Mouse (Mus musculus): ENCODE measurements at regions not wholly inside any gene's neighbourhood (a gene's known extent, or its start where the extent isn't known, plus 50 kb on each side); places are given as distances from the start of the nearest gene placed in this dataset.

DNA sequence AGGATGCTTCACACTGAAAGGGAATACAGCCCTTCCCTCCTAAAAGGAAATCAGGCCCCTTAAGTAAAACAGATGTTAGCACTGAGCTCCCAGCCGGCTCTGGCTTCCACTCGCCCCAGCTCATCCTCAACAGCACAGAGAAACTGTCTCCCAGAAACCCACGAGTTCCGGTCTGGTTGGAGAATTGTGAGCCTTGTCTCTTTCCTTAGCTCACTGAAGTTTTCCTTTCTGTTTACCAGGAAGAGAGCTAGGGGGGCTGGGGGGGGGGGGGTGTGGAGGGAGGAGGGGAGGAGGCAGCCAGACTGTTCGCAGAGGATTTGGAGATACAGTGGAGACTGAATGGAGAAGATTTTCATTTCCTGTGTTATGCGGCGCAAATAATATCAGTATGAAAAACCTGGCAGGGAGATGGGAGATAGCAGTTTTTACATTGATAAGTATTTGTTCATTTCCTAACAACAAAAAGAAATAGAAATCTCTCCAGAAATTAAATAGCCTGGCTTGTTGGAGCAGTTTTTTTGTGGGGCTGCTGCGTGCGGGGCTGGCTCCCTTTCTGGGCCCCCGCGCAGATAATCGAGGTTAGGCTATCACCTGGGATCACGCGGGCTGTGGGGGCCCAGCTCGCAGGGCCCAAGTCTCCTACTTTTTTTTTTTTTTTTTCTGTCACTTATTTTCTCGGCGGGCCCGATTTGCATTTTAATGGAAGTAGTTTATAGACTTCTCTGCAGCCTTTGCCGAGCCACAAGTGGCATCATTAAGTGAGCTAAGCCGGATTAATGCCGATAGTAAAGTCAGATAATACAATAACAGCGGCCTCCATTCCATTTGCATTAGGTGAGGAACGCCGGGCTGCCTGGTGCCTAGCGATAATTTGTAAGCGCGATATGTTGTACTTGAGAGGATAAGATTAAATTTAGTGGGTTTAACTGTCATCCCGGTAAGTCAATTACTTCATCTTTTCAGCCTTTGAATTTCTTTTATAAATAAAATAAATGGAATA is 235.5 kb downstream of the Insig2 start:
- DNase-seq (ENCODE audit: low spot score in 2 of 2) = peak; percentile 35 to 48
- intact Hi-C loops (cut with DNase I) = no loop called here

- intact Hi-C loops (cut with DNase I) = no loop called here
- peak in 1 of 2 experiments; percentile 5 for DNase-seq (ENCODE audit: low spot score in 2 of 2)
Measured at GRCm38 (mm10) chr1:121111776-121112344, 220.5 kb downstream of the Insig2 start.

DNA sequence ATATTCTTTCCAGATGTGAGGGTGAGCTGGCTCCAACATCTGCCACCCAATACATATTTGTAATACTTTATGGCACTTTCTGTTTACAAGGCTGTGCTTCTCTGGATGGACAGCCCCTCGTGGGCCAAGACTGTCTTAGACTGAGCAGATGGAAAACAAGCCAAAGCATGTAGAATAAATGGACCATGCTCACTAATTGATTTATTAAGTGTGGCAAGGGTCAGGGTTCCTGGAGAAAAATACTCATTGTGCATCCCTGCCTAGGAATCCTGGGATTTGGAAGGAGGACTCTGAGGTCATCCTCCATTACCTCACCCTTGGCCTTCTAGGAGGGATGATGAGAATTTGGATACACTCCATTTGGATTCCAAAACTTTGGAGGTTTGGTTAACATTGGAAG is 219.9 kb downstream of the Insig2 start:
- DNase-seq (ENCODE audit: low spot score in 2 of 2) = no peak
- intact Hi-C loops (cut with DNase I) = no loop called here

- intact Hi-C loops (cut with DNase I) = no loop called here
- DNase-seq (ENCODE audit: low spot score in 2 of 2) = no peak
Measured at GRCm38 (mm10) chr1:121116626-121117025, 215.8 kb downstream of the Insig2 start.

DNA sequence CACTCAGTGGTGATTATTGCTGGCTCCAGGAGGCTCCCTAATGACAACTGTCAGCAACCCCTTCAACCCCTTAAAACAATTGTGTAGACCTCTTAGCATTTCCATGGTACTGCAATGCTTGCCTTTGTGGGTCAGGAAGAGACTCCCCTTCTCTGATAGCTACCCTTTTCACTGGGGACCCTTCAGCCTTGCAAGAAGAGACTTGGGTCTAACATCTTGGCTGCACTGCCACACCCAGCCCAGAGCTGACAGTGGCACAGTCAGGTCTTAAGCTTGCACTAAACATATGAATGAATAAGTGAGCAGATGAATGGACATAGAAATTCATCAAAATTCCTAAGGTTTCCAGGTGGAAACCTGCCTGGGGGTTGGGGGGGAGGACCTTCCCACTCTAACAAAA is 209.0 kb downstream of the Insig2 start:
- intact Hi-C loops (cut with DNase I) = no loop called here
- DNase-seq (ENCODE audit: low spot score in 2 of 2) = no peak

- no peak for DNase-seq (ENCODE audit: low spot score in 2 of 2)
- intact Hi-C loops (cut with DNase I) = no loop called here
Measured at GRCm38 (mm10) chr1:121136284-121136683, 196.1 kb downstream of the Insig2 start.

DNA sequence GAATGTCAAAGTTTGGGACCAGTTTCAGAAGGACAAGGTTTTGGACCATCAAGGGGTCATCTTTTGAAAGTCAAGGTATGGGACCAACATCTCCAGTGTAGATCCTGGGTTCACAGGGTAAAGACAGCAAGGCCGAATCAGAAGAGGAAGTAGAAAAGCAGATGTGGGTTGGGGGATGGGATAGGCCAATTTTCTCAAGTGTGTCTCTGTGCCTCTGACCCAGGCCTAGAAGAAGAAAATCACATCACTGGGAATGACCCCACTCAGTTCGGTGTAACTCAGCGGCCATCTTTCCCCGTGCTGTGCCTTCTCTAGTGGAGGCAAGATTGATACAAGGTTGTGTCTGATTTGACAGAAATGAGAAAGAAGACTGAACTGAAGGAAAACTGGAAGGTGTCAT is 195.5 kb downstream of the Insig2 start:
- intact Hi-C loops (cut with DNase I) = no loop called here
- no peak for DNase-seq (ENCODE audit: low spot score in 2 of 2)

- no peak for DNase-seq (ENCODE audit: low spot score in 2 of 2)
- intact Hi-C loops (cut with DNase I) = no loop called here
Measured at GRCm38 (mm10) chr1:121144981-121145380, 187.4 kb downstream of the Insig2 start.

DNA sequence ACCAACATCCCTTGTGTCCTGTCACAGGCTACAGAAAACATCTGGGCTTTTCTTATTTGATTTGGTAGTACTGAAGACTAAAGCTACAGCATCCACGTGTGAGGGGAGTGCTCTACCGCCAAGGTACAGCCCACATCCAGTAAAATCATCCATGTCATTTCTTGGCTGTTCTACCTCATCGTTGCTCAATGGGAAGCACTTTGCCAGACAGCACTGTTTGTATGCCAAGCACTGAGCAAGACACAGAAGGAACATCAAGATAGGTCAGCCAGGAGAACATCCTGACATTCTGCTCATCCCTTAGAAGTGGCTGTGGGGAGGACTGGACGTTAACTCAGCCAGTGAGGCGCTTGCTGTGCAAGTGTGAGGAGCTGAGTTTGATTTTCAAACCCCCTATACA is 178.9 kb downstream of the Insig2 start:
- intact Hi-C loops (cut with DNase I) = no loop called here
- DNase-seq (ENCODE audit: low spot score in 2 of 2) = no peak

DNA sequence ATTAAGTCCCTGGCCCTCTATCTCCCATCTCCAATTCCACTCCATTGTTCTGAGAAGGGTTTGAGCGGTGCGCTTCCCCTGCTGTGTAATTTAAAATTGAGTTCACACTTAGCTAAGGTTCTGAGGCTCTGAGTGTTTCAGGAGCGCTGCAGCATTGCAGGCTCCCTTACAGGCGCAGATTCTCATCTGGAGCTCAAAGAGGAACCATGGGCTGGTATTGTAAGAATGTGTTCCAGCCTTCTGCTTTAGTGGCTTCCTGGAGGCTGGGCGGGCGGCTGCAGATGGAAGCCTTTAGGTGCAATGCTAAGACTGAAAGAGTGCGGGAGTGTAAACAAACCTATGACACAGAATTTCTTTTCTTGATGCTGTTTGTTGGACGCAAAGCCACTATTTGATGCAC is 177.8 kb downstream of the Insig2 start:
- DNase-seq (ENCODE audit: low spot score in 2 of 2) = no peak
- intact Hi-C loops (cut with DNase I) = no loop called here

GRCm38 (mm10) chr1:121168651-121169050 is 163.7 kb downstream of the Insig2 start:
- DNase-seq (ENCODE audit: low spot score in 2 of 2) = no peak
- intact Hi-C loops (cut with DNase I) = no loop called here

- no peak for DNase-seq (ENCODE audit: low spot score in 2 of 2)
- intact Hi-C loops (cut with DNase I) = no loop called here
Measured at GRCm38 (mm10) chr1:121176541-121176940, 155.8 kb downstream of the Insig2 start.

GRCm38 (mm10) chr1:121177136-121177907 is 155.1 kb downstream of the Insig2 start:
- no peak for DNase-seq (ENCODE audit: low spot score in 2 of 2)
- intact Hi-C loops (cut with DNase I) = no loop called here

- no peak for DNase-seq (ENCODE audit: low spot score in 2 of 2)
- intact Hi-C loops (cut with DNase I) = no loop called here
Measured at GRCm38 (mm10) chr1:121177908-121178311, 154.5 kb downstream of the Insig2 start.

DNA sequence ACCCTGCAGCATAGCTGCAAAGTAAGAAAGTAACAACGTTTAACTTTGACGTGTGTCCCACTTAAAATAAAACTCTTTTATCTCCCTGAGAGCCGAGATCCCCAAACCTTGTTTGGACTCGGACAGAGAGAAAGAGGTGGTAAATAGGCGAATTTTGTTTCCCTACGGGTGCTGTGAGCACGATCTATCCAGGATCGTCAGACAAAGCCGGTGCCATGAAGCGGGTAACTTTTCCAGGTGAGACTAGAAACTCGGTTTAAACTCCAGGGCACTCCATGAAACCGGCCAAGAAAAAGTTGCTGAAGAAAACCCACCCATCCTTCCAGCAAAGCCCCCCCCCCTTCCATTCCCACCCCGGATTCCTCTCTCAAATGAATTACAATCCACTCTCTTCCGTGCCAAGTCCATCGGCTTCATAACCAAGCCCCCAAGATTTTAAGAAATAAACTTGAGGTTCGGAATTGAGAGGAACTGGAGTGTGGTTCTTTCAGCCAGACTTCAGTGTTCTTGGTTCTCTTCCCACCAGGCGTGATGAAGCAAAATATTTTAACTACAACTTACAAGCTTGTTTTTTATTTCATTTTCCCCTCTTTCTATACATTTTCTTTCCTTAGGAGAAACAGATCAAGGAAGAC is 153.7 kb downstream of the Insig2 start:
- DNase-seq (ENCODE audit: low spot score in 2 of 2) = no peak
- intact Hi-C loops (cut with DNase I) = no loop called here

DNA sequence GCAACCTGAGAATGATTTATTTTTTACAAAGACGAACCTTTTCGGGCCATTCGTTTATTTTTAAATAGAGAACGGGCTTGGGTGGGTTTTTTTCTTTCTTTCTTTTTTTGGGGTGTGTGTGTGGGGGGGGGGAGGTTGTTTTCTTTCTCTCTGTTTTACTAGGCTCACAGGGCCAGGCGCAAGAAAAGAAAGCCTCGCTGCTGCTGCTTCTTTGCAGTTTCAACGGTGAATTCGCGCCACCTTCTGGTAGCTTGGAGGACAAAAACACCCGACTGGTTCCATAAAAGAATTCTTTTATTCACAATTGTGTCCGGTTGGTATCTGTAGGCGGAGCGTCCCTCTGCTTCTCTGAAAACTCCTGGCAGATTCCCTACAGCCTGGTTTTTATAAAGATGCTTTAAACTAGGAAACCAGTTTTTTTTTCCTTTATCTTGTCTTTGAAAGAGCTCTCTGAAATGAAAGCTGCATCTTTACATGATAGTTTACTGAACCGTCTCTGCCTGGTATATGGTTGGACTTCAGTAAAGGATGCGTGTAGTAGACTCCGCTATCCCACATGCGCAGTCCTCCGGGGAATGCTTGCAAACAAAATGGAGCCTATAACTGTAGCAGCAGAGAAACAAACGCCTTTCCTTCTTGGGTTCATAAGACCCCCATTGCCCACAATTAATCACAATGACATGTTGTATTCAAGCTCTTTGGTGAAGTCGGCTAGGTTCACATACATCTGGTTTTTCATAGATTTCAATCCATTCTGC is 151.9 kb downstream of the Insig2 start:
- intact Hi-C loops (cut with DNase I) = loop anchor here (2.0 to 5.0 kb wide), 3 partner anchors 222 to 594 kb away; no protein-coding TSS in a partner anchor
- DNase-seq (ENCODE audit: low spot score in 2 of 2) = peak; percentile 88 to 91

- DNase-seq (ENCODE audit: low spot score in 2 of 2) = no peak
- intact Hi-C loops (cut with DNase I) = no loop called here
Measured at GRCm38 (mm10) chr1:121188895-121189294, 143.5 kb downstream of the Insig2 start.

DNA sequence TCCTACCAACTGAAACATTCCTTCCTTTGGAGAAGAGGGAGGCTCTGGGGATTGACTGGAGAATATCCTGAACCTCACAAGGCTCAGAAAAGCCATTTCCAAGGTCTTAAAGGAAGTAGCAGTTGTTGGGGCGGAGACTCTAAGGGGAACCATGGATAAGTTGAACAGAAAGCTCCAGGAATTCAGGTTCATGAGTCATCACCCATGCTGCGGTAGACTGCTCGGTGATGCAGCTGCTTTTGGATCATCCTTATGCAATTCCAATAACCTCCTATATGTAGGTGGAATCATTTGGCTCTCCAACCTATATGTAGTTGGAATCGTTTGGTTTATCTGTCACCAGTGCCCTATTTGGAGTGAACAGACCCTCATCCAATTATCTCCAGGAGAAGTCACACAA is 137.6 kb downstream of the Insig2 start:
- intact Hi-C loops (cut with DNase I) = no loop called here
- DNase-seq (ENCODE audit: low spot score in 2 of 2) = no peak

DNA sequence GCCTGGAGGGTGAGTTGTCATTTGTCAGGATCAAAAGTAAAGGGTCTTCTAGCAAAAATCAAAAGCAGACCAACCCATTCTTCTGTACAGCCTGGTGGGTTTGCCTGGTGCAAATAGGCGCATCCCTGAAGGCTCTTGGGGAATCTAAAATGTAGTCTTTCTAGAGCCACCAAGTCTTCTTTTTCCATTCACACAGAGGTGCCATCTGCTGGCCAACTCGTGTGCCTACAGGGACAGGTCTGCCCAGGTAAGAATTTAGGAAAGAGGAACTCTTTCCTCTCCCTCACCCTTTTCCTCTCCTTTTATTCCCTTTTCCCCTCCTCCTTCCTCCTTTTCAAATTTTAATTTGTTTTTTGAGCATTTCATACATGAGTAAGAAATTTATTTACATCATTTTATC is 116.5 kb downstream of the Insig2 start:
- intact Hi-C loops (cut with DNase I) = no loop called here
- peak in 1 of 2 experiments; percentile 7 for DNase-seq (ENCODE audit: low spot score in 2 of 2)
